Mouse (Mus musculus): ENCODE measurements at regions not wholly inside any gene's neighbourhood (a gene's known extent, or its start where the extent isn't known, plus 50 kb on each side); places are given as distances from the start of the nearest gene placed in this dataset.

GRCm38 (mm10) chr12:56046050-56046449, 209.9 kb downstream of the Brms1l start:
- ATAC-seq (ENCODE audit: extremely low read depth, insufficient number of reproducible peaks, low FRiP score, poor library complexity, severe bottlenecking) (no peak), DNase-seq (ENCODE audit: low spot score) (no peak)
- H3K36me3 ChIP-seq (replicated peaks) = no peaks in the 10 kb centered on the region
- H3K4me3 ChIP-seq (ENCODE audit: low read depth, low read length) = no peak overlapping the region
- H3K9me3 ChIP-seq (replicated peaks) = no peaks in the 10 kb centered on the region
- no peaks in the 10 kb centered on the region for H3K4me1 ChIP-seq (ENCODE audit: insufficient read depth, low read depth, low read length)
- no peak for TF ChIP-seq TAL1 (conservative IDR thresholded peaks at IDR 0.05; ENCODE audit: low read depth, low read length)
- TF ChIP-seq CTCF (IDR thresholded peaks at IDR 0.05; ENCODE audit: low read depth, low read length) = no peak
- no peak for TF ChIP-seq POLR2AphosphoS5 (IDR thresholded peaks at IDR 0.05; ENCODE audit: insufficient replicate concordance, low read depth, low read length)
- no peak for TF ChIP-seq GATA1 (IDR thresholded peaks at IDR 0.05; ENCODE audit: borderline replicate concordance, low read length)
- TF ChIP-seq GATA2 (IDR thresholded peaks at IDR 0.05; ENCODE audit: borderline replicate concordance, low read depth, low read length) = no peak
- H3K27me3 ChIP-seq (ENCODE audit: insufficient read depth, low read length) = peaks cover 2% of the 10 kb centered on the region; the same call in 1 of the 2 replicates

GRCm38 (mm10) chr12:56020954-56021514, 184.9 kb downstream of the Brms1l start:
- H3K9me3 ChIP-seq (replicated peaks) = no peaks in the 10 kb centered on the region
- no peaks in the 10 kb centered on the region for H3K4me1 ChIP-seq (ENCODE audit: insufficient read depth, low read depth, low read length)
- H3K36me3 ChIP-seq (replicated peaks) = no peaks in the 10 kb centered on the region
- ATAC-seq (ENCODE audit: extremely low read depth, insufficient number of reproducible peaks, low FRiP score, poor library complexity, severe bottlenecking) = no peak
- TF ChIP-seq GATA1 (IDR thresholded peaks at IDR 0.05; ENCODE audit: borderline replicate concordance, low read length) (no peak), GATA2 (IDR thresholded peaks at IDR 0.05; ENCODE audit: borderline replicate concordance, low read depth, low read length) (no peak), POLR2AphosphoS5 (IDR thresholded peaks at IDR 0.05; ENCODE audit: insufficient replicate concordance, low read depth, low read length) (no peak), TAL1 (conservative IDR thresholded peaks at IDR 0.05; ENCODE audit: low read depth, low read length) (no peak), CTCF (IDR thresholded peaks at IDR 0.05; ENCODE audit: low read depth, low read length) (no peak)
- DNase-seq (ENCODE audit: low spot score) = no peak
- peaks cover 4% of the 10 kb centered on the region; the same call in 1 of the 2 replicates for H3K27me3 ChIP-seq (ENCODE audit: insufficient read depth, low read length)
- H3K4me3 ChIP-seq (ENCODE audit: low read depth, low read length) = no peak overlapping the region

GRCm38 (mm10) chr12:56020547-56020946, 184.4 kb downstream of the Brms1l start:
- Histone ChIP-seq H3K9me3 (replicated peaks) (no peaks in the 10 kb centered on the region), H3K4me1 (ENCODE audit: insufficient read depth, low read depth, low read length) (no peaks in the 10 kb centered on the region), H3K36me3 (replicated peaks) (no peaks in the 10 kb centered on the region), H3K4me3 (ENCODE audit: low read depth, low read length) (no peak overlapping the region), H3K27me3 (ENCODE audit: insufficient read depth, low read length) (peaks cover 4% of the 10 kb centered on the region; the same call in 1 of the 2 replicates)
- no peak for TF ChIP-seq POLR2AphosphoS5 (IDR thresholded peaks at IDR 0.05; ENCODE audit: insufficient replicate concordance, low read depth, low read length)
- no peak for TF ChIP-seq GATA1 (IDR thresholded peaks at IDR 0.05; ENCODE audit: borderline replicate concordance, low read length)
- no peak for TF ChIP-seq TAL1 (conservative IDR thresholded peaks at IDR 0.05; ENCODE audit: low read depth, low read length)
- no peak for TF ChIP-seq GATA2 (IDR thresholded peaks at IDR 0.05; ENCODE audit: borderline replicate concordance, low read depth, low read length)
- no peak for TF ChIP-seq CTCF (IDR thresholded peaks at IDR 0.05; ENCODE audit: low read depth, low read length)
- ATAC-seq (ENCODE audit: extremely low read depth, insufficient number of reproducible peaks, low FRiP score, poor library complexity, severe bottlenecking) = no peak
- no peak for DNase-seq (ENCODE audit: low spot score)

DNA sequence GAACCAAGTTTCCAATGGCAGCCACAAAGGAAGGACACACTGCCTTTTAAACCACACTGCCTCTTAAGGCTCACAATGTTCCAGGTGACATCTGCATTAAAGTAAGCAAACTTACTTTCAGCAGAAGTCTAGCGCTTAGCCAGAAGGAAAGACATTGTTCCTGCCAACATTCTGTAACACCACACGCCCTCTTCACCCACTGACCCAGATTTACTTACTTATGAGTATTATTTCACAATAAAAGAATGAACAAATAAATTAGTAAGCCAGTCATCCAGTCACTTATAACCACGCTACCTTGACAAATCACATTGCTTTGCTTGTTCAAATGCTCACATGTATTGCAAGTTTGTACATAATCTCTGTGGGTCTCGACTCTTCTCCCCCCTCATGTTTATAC, 173.9 kb downstream of the Brms1l start:
- H3K4me3 ChIP-seq (ENCODE audit: low read depth, low read length) = no peak overlapping the region

GRCm38 (mm10) chr12:56005846-56006245, 169.7 kb downstream of the Brms1l start:
- ATAC-seq (ENCODE audit: extremely low read depth, insufficient number of reproducible peaks, low FRiP score, poor library complexity, severe bottlenecking) = no peak
- H3K9me3 ChIP-seq (replicated peaks) = no peaks in the 10 kb centered on the region
- no peak for DNase-seq (ENCODE audit: low spot score)
- no peaks in the 10 kb centered on the region for H3K27me3 ChIP-seq (ENCODE audit: insufficient read depth, low read length)
- TF ChIP-seq TAL1 (conservative IDR thresholded peaks at IDR 0.05; ENCODE audit: low read depth, low read length) = no peak
- no peaks in the 10 kb centered on the region for H3K4me1 ChIP-seq (ENCODE audit: insufficient read depth, low read depth, low read length)
- no peak overlapping the region for H3K4me3 ChIP-seq (ENCODE audit: low read depth, low read length)
- no peaks in the 10 kb centered on the region for H3K36me3 ChIP-seq (replicated peaks)

More for the DNA sequence above, 173.9 kb downstream of the Brms1l start:
- H3K4me1 ChIP-seq (ENCODE audit: insufficient read depth, low read depth, low read length) = no peaks in the 10 kb centered on the region
- TF ChIP-seq TAL1 (conservative IDR thresholded peaks at IDR 0.05; ENCODE audit: low read depth, low read length) (no peak), GATA2 (IDR thresholded peaks at IDR 0.05; ENCODE audit: borderline replicate concordance, low read depth, low read length) (no peak), POLR2AphosphoS5 (IDR thresholded peaks at IDR 0.05; ENCODE audit: insufficient replicate concordance, low read depth, low read length) (no peak)
- peaks cover 3% of the 10 kb centered on the region for H3K27me3 ChIP-seq (ENCODE audit: insufficient read depth, low read length)
- DNase-seq (ENCODE audit: low spot score) = no peak
- H3K36me3 ChIP-seq (replicated peaks) = no peaks in the 10 kb centered on the region
- no peaks in the 10 kb centered on the region for H3K9me3 ChIP-seq (replicated peaks)
- ATAC-seq (ENCODE audit: extremely low read depth, insufficient number of reproducible peaks, low FRiP score, poor library complexity, severe bottlenecking) = no peak

DNA sequence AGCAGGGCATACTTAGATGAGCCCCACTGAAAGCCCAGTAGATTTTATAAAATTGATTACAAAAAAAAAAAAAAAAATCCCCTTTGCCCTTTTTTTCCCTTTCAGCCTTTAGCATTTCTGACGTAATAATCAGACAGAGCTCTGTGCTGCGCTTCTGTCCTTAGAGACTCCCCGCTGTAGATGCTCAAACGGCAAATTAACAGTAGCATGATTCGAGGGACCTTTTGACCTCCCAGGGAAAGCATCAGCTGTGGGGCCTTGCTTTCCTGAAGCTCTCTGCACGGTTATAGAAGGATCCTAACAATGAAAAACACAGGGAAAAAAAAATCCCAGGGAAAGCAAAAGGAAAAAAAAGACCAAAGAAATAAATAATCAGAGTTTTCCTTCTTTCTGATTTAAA, 169.2 kb downstream of the Brms1l start:
- no peaks in the 10 kb centered on the region for H3K9me3 ChIP-seq (replicated peaks)
- H3K4me3 ChIP-seq (ENCODE audit: low read depth, low read length) = no peak overlapping the region
- no peaks in the 10 kb centered on the region for H3K4me1 ChIP-seq (ENCODE audit: insufficient read depth, low read depth, low read length)
- H3K36me3 ChIP-seq (replicated peaks) = no peaks in the 10 kb centered on the region
- ATAC-seq (ENCODE audit: extremely low read depth, insufficient number of reproducible peaks, low FRiP score, poor library complexity, severe bottlenecking) (no peak), DNase-seq (ENCODE audit: low spot score) (no peak)
- TF ChIP-seq TAL1 (conservative IDR thresholded peaks at IDR 0.05; ENCODE audit: low read depth, low read length) (no peak), POLR2AphosphoS5 (IDR thresholded peaks at IDR 0.05; ENCODE audit: insufficient replicate concordance, low read depth, low read length) (no peak), CTCF (IDR thresholded peaks at IDR 0.05; ENCODE audit: low read depth, low read length) (no peak), GATA2 (IDR thresholded peaks at IDR 0.05; ENCODE audit: borderline replicate concordance, low read depth, low read length) (no peak), GATA1 (IDR thresholded peaks at IDR 0.05; ENCODE audit: borderline replicate concordance, low read length) (no peak)
- H3K27me3 ChIP-seq (ENCODE audit: insufficient read depth, low read length) = no peaks in the 10 kb centered on the region

GRCm38 (mm10) chr12:56004479-56004878, 168.4 kb downstream of the Brms1l start:
- Histone ChIP-seq H3K27me3 (ENCODE audit: insufficient read depth, low read length) (no peaks in the 10 kb centered on the region), H3K4me3 (ENCODE audit: low read depth, low read length) (no peak overlapping the region), H3K4me1 (ENCODE audit: insufficient read depth, low read depth, low read length) (no peaks in the 10 kb centered on the region), H3K9me3 (replicated peaks) (no peaks in the 10 kb centered on the region), H3K36me3 (replicated peaks) (no peaks in the 10 kb centered on the region)
- ATAC-seq (ENCODE audit: extremely low read depth, insufficient number of reproducible peaks, low FRiP score, poor library complexity, severe bottlenecking) (no peak), DNase-seq (ENCODE audit: low spot score) (no peak)
- no peak for TF ChIP-seq GATA2 (IDR thresholded peaks at IDR 0.05; ENCODE audit: borderline replicate concordance, low read depth, low read length)
- no peak for TF ChIP-seq POLR2AphosphoS5 (IDR thresholded peaks at IDR 0.05; ENCODE audit: insufficient replicate concordance, low read depth, low read length)
- no peak for TF ChIP-seq GATA1 (IDR thresholded peaks at IDR 0.05; ENCODE audit: borderline replicate concordance, low read length)
- TF ChIP-seq TAL1 (conservative IDR thresholded peaks at IDR 0.05; ENCODE audit: low read depth, low read length) = no peak
- TF ChIP-seq CTCF (IDR thresholded peaks at IDR 0.05; ENCODE audit: low read depth, low read length) = no peak
